Mouse (Mus musculus) mouse trophoblast stem cell (cell line): ENCODE measurements around the gene Pip5k1a.
"Not testable (repeated sequence)": the region's sequence is repeated elsewhere in the genome, so short reads cannot be mapped to it uniquely, and the experiment has no call there.

Experiments
- in situ Hi-C, 2 experiments: fragments of 300-500 bp; cut with MseI, MboI; formaldehyde crosslinking; loops; 2 replicates in 1 of 2; 3 replicates in 1 of 2; pipeline ENCODE4 v1.15.1; 2025

Pip5k1a gene

GRCm38 (mm10) chr3:95042166-95042837 is 64.4 kb downstream of the Pip5k1a start, which contains the start of gene Psmd4:
Gene Psmd4 (minus strand): TSS chr3:95042614.
- in situ Hi-C loops: no loop called here

- in situ Hi-C loops: no loop called here
Observed at GRCm38 (mm10) chr3:95041625-95042024, 65.1 kb downstream of the Pip5k1a start.

GRCm38 (mm10) chr3:95029953-95030352 is 76.8 kb downstream of the Pip5k1a start:
- in situ Hi-C loops: no loop called here

- in situ Hi-C loops: not testable (repeated sequence)
Observed at GRCm38 (mm10) chr3:95029291-95029827, 77.4 kb downstream of the Pip5k1a start.

GRCm38 (mm10) chr3:95028603-95029002 is 78.1 kb downstream of the Pip5k1a start:
- in situ Hi-C loops: no loop called here

GRCm38 (mm10) chr3:95027701-95028100 is 79.0 kb downstream of the Pip5k1a start:
- in situ Hi-C loops: no loop called here

- in situ Hi-C loops: no loop called here
Observed at GRCm38 (mm10) chr3:95027057-95027645, 79.6 kb downstream of the Pip5k1a start.

- in situ Hi-C loops: no loop called here
Observed at GRCm38 (mm10) chr3:95025202-95025601, 81.5 kb downstream of the Pip5k1a start.

- in situ Hi-C loops: no loop called here
Observed at GRCm38 (mm10) chr3:95024551-95024950, 82.2 kb downstream of the Pip5k1a start.

GRCm38 (mm10) chr3:95020956-95021355 is 85.8 kb downstream of the Pip5k1a start:
- in situ Hi-C loops: not testable (repeated sequence)

GRCm38 (mm10) chr3:95018741-95019140 is 88.0 kb downstream of the Pip5k1a start:
- in situ Hi-C loops: no loop called here

- in situ Hi-C loops: no loop called here
Observed at GRCm38 (mm10) chr3:95016532-95017056, 90.1 kb downstream of the Pip5k1a start.

GRCm38 (mm10) chr3:95015891-95016531 is 90.7 kb downstream of the Pip5k1a start:
- in situ Hi-C loops: no loop called here

GRCm38 (mm10) chr3:95015337-95015872 is 91.3 kb downstream of the Pip5k1a start, which contains the start of gene Zfp687:
Gene Zfp687 (minus strand): TSS chr3:95015448.
- in situ Hi-C loops: no loop called here

GRCm38 (mm10) chr3:95014428-95015151 is 92.1 kb downstream of the Pip5k1a start:
- in situ Hi-C loops: no loop called here

- in situ Hi-C loops: no loop called here
Observed at GRCm38 (mm10) chr3:95013699-95014427, 92.9 kb downstream of the Pip5k1a start.

GRCm38 (mm10) chr3:95012982-95013381 is 93.7 kb downstream of the Pip5k1a start:
- in situ Hi-C loops: no loop called here

- in situ Hi-C loops: no loop called here
Observed at GRCm38 (mm10) chr3:95010396-95010795, 96.3 kb downstream of the Pip5k1a start.
